Mouse (Mus musculus) megakaryocyte, embryonic 14.5 days (primary cell): ENCODE data around the gene Txndc2.

ENCODE experiments used
- FLI1 ChIP-seq: IDR thresholded peaks from 2 replicates; pipeline ENCODE4 v1.6.1; 2012; ENCODE audit warnings: low read length, inconsistent platforms, mixed read lengths
- GATA1 ChIP-seq: IDR thresholded peaks from 3 replicates; pipeline ENCODE4 v1.6.1; 2012; ENCODE audit warnings: mixed read lengths, low read length, inconsistent platforms, borderline replicate concordance

GRCm38 (mm10) chr17:65643051-65643521 is 1.1 kb upstream of the Txndc2 start:
- TF ChIP-seq GATA1 (no peak), FLI1 (no peak)
